Mouse (Mus musculus) kidney, adult 11 months (tissue): ENCODE results near the gene Mettl26.
"Not testable (repeated sequence)": the region's sequence is repeated elsewhere in the genome, so short reads cannot be mapped to it uniquely, and the experiment has no call there.

Experiments used
- DNase-seq: peaks from one replicate; pipeline ENCODE4 v3.0.0; 2022

Gene Mettl26

GRCm38 (mm10) chr17:25869954-25870353, 4.9 kb upstream of the Mettl26 start:
- no peak for DNase-seq

DNA sequence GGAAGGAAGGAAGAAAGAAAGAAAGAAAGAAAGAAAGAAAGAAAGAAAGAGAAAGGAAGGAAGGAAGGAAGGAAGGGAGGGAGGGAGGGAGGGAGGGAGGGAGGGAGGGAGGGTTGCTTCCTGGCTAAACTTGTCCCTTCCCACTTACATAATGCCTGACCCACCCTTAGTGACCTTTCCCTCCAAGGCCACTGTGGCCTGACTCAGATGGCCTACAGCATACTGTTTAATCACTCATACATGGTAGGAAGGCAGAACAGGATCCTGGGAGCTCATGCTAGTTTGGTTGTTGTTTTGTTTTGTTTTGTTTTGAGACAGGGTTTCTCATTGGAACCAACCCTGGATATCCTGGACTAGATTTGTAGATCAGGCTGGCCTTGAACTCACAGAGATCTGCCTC, 3.3 kb upstream of the Mettl26 start:
- not testable (repeated sequence) for DNase-seq

DNA sequence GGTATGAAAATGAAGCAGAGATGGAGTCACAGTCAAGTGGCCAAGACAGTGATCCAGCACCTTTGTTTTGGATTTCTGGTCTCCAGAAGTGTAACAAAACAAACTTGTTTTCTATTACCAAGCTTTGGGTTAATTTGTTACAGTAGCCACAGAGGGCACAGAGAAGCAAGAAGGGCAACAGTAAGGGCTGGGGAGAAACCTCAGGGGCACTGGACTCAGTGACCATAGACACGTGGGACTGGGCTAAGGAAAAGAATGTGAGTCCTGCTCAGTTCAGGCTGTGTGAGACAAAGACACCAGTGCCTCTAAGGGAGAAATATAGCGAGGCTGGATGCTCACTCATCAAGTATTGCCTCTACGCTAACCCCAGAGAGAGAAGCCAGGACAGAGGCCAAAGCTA, 2.2 kb upstream of the Mettl26 start:
- peak; percentile 75 for DNase-seq

DNA sequence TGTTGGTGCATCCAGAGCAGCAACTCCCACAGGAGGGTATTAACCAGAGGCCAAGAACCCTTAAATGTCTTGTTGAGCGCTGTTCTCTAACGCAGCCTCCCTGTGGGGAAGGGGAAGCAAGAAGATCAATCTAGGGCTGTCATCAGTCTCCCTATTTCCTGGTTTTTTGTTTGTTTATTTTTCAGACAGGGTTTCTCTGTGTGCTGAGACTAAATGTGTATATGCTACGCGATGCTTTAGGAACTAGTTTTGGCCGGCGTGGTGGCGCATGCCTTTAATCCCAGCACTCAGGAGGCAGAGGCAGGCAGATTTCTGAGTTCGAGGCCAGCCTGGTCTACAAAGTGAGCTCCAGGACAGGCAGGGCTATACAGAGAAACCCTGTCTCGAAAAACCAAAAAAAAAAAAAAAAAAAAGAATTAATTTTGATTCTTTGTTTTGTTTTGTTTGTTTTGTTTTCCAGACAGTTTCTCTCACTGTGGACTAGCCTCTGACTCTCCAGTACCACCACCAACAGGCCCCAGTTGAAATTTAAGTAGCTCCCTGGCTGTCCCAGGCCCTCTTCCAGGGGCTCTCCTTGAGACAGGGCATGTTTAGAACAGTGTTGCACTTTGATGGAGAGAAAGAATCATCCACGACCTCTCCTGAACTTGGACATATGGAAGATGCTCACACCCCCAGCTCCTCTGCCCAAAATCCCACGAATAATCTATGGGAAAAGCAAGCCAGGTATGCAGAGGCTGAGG, 1.3 kb upstream of the Mettl26 start:
- no peak for DNase-seq

- DNase-seq, result peak; percentile 59
These were observed 640 bp upstream of the Mettl26 start for GRCm38 (mm10) chr17:25874148-25874720.

DNA sequence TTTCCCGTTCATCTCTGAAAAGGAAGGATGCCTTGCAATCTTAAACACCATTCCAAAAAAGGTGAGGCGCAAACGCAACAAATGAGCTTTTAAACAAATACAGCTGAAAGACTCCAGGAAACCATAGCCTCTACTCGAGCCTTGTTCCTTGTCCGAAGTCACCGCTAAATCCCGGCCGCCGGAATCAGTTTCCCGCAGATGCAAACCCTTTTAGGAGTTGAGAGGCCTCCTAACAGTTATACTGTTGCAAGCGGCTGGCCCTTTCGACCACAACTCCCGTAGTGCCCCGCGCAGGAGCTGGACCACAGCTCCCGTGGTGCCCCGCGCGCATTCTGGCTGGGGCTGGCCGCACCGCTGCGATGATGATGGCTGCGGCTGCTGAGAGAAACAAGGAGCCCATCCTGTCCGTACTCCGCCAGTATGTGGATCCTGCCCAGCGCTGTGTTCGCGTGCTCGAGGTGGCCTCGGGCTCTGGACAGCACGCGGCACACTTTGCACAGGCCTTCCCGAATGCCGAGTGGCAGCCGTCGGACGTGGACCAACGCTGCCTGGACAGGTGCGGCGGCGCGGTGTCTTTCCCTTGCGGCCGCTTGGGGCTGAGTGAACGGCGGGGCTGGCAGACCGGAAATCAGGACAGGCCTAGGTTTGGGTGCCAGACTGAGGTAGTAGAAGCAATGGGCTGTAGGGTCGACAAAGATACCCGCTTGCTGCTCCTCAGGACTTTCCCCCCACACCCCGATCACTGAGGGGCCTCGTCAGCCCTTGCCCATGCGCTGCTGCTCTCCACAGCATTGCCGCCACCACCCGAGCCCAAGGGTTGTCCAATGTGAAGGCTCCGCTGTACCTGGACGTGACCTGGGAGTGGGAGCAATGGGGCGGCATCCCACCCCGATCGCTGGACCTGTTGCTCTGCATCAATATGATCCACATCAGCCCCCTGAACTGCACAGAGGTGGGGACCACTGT, 580 bp downstream of the Mettl26 start:
- peak; percentile 89 for DNase-seq

DNA sequence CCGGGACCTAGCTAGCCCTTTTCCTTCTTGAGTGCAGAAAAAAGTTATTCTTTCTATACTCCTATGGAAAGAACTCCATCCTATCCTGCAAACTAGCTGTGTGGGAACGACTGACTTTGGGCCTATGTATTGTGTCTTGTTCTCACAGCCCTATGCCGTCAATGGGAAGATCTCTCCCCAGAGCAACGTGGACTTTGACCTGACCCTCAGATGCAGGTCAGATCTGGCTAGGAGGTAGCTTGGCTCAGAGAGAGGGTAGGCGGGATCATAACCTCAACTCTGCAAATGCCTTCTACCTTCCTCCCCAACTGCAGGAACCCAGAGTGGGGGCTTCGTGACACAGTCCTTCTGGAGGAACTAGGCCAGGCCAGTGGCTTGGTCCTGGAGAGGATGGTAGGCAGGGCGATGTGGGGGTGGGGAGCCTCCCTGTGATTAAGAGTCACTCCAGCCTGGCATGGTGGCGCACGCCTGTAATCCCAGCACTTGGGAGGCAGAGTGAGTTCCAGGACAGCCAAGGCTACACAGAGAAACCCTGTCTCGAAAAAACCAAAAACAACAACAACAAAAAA, 1.6 kb downstream of the Mettl26 start:
- DNase-seq, result peak; percentile 85

GRCm38 (mm10) chr17:25877025-25877424, 2.2 kb downstream of the Mettl26 start:
- DNase-seq, result no peak

GRCm38 (mm10) chr17:25877741-25878610, 3.1 kb downstream of the Mettl26 start:
- no peak for DNase-seq

DNA sequence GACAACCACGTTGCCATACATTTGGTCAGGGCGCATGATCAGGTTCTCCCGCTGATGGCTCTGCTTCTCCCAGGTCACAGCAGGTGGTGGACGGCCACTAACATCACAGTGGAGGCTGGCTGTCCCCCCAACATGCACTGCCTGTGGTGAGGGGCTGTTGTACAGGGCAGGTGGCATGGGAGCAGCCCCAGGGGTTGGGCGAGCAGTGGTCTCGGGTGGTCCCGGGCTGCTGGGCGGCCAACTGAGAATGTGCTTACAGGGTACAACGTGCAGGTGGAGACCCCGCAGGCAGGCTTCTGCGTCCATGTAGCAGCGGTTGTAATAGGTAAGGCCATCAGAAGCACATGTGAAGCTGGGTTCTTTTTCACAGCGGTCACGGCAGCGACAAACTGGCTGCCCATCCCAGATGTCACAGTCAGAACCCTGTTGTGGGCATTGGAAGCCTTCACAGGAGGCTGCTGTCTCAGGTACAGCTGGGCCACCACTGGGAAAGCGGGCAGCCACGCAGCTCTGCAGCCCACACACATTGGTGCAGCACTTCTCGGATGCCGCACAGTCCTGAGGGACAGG, 3.8 kb downstream of the Mettl26 start:
- DNase-seq, result no peak

GRCm38 (mm10) chr17:25879261-25879660, 4.4 kb downstream of the Mettl26 start:
- DNase-seq, result peak; percentile 85

GRCm38 (mm10) chr17:25879750-25880149, 4.9 kb downstream of the Mettl26 start:
- no peak for DNase-seq

- DNase-seq, result no peak
These were observed 5.5 kb downstream of the Mettl26 start, which contains the start of gene Wfikkn1 for GRCm38 (mm10) chr17:25880196-25880910. Gene Wfikkn1, minus strand, starts transcription at chr17:25880858.

DNA sequence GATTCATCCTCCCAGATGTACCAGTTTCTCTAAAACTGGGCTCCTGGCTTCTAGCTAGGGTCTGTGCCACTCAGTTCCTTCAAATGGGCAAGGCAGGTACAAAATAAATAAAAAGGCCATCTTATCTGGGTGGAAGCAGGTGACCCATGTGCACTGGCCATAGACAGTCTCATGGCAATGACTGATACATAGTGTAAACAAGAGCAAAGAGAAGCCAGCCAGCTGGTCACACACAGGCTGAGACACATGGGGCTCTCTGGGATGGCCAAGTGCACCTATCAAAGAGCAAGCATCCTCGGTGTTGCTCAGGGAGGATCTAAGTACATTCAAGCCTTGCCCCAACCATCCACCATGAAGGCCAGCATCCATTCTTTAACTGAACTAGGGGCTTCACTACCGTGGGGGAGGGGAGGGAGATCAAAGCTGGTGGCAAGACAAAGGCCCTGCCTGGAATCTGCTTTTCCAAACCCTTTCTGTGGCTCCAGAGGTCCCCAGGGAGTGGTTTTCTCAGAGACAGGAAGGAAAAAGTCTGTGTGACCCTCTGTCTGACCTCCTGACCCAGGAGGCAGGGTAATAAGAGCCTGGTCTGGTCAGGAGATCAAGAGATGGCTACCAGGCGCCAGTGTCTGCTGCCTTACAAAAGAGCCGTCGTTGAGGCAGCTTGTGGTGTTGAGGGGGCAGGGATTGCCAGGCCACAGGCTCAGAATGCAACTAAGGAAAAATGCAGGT, 6.2 kb downstream of the Mettl26 start:
- no peak for DNase-seq

DNA sequence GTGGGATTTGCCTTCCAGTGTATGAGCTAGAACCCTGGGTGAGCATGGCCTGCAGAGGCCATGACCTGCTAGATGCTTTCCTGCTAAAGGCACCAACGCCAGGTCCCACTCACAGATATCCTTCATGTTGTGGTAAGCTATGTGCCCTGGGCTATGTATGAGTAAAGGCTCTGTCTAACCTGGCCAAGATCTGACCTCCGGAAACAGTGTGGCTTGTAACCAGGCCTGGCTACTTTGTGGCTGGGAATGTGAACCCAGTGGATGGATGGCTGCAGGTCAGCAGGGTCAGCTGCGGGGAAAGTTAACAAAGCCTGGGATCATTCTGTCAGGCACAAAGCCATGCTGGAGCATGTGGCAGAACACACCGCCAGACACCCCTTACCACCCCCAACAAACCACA, 6.8 kb downstream of the Mettl26 start:
- DNase-seq, result no peak

- no peak for DNase-seq
These were observed 7.4 kb downstream of the Mettl26 start for GRCm38 (mm10) chr17:25882306-25882705.

DNA sequence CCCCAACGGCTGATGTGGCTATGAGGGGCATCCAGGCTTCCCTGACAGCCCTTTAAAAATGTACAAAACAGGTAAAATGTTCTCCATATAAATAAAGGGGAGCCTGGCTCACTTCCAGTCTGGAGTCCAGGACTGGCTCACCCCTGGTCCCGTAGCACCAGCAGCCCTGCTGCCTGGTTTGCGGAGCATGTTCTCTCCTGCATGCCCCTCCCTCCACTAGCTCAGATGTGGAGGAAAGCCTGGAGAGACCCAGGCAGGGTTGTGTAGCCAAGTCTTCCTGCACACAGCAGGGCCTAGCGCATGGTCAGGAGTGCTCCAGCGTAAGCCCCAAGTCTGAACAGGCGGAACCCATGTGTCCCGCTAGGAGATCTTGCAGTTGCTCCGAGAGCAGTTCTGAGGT, 8.4 kb downstream of the Mettl26 start:
- DNase-seq, result no peak

DNA sequence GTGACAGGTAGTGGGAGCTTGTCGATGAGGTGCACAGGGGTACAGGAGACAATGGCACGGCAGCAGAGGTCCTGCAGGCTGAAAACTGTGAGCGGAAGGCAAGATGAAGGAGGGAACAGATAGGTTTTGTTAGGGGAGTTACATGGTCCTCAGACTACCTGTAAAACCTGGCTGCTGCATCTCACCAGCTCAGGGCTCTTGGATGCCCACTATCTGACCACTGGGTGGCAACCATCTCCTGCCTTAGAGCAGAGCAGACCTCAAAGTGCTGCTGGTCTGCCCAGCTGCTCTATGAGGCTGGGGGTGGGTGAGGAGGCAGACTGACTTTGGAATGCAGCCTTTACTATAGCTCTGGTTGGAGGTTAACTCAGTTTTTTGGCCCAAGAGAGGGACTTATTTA, 8.9 kb downstream of the Mettl26 start:
- no peak for DNase-seq

GRCm38 (mm10) chr17:25885636-25886035, 10.8 kb downstream of the Mettl26 start:
- DNase-seq, result peak; percentile 38

- no peak for DNase-seq
These were observed 11.9 kb downstream of the Mettl26 start for GRCm38 (mm10) chr17:25886806-25887205.
